Mouse (Mus musculus) embryonic fibroblast, embryonic 13.5 days (primary cell): ENCODE results near the gene Ephb2. TPM values are rescaled to one million over a fixed set of nuclear protein-coding genes. Genes with fewer than 3 reads are reported as not detected.

ENCODE experiments used
- H3K27ac ChIP-seq: 2 replicates; pipeline ENCODE4 v1.5.1; 2012; ENCODE audit warnings: low read length, control low read depth, inconsistent platforms; ENCODE audit not compliant: insufficient read depth
- H3K4me1 ChIP-seq: 2 replicates; pipeline ENCODE4 v1.6.1; 2011; ENCODE audit warnings: low read length; ENCODE audit not compliant: control insufficient read depth, insufficient read depth
- H3K4me3 ChIP-seq: 2 replicates; pipeline ENCODE4 v1.5.1; 2011; ENCODE audit warnings: mild to moderate bottlenecking, control low read depth, low read length; ENCODE audit not compliant: insufficient read depth
- CTCF ChIP-seq: IDR thresholded peaks from 2 replicates; pipeline ENCODE4 v1.5.1; 2011; ENCODE audit warnings: mild to moderate bottlenecking, control low read depth, low read length, moderate library complexity, borderline replicate concordance; ENCODE audit not compliant: insufficient read depth
- POLR2A ChIP-seq: IDR thresholded peaks from 2 replicates; pipeline ENCODE4 v1.6.1; 2011; ENCODE audit warnings: low read depth, mild to moderate bottlenecking, control low read depth, low read length, moderate library complexity
- polyA plus RNA-seq: library from polyadenylated mRNA; stranded (reverse); fragments of >200 nt; gene quantifications from 2 replicates; pipeline ENCODE4 v1.2.4, GENCODE M21; 2011; ENCODE audit warnings: low read depth; ENCODE audit not compliant: missing spikeins, insufficient read length

Ephb2 gene
- polyA plus RNA-seq, 1 experiment, result 44.6 TPM

DNA sequence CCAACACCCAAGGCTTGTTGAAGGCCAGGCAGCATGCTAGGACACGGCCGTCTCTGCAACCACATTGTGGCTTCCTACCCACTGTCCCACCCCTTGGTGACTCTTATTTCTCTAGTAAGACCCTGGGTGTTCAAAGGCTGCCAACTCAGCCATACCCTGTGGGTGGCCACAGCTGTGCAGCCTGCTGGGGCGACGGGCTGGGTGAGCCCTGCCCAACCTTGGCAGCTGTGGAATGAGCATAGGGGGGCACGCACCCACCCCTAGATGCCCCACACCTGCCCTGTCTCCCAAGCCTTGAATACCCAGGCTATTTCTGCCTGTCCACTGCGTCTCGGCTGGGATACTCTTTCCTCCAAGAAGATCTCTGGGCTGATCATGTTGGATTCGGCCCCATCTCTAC lies 81.5 kb downstream of the Ephb2 start:
- TF ChIP-seq CTCF (no peak), POLR2A (no peak)
- Histone ChIP-seq H3K4me3 (no peak overlapping the region), H3K27ac (no peak overlapping the region), H3K4me1 (no peaks in the 10 kb centered on the region)

DNA sequence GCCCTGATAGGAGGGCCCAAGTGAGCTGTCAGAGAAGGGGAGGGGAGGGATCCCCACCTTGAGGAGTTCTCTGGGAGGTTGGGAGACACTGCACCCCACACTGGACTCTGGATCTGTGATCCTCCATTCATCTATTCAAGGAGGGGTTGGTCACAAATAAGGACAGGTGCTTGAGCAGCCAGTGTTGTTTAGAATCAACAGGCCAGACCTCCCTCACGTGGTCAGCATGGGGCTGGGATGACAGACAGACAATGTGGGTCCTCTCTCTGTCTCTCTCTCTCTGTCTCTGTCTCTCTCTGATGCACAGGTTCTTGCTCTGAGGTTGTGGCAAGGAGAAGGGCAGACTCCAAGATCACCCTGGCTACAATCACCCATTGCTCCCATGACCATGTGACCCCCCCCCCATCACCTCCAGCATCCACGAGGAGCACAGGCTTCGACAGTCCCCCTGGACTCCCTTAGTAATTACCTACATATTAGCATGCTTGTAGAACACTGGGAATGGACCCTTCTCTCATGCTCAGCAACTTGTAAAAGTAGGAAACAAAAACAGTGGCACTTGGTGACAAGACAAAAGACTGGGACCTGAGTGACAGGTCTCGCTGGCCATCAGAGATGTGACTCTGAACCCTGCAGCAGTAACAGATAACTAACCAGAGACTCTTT lies 84.3 kb downstream of the Ephb2 start:
- TF ChIP-seq POLR2A (no peak), CTCF (no peak)
- Histone ChIP-seq H3K4me1 (no peaks in the 10 kb centered on the region), H3K4me3 (no peak overlapping the region), H3K27ac (no peak overlapping the region)

DNA sequence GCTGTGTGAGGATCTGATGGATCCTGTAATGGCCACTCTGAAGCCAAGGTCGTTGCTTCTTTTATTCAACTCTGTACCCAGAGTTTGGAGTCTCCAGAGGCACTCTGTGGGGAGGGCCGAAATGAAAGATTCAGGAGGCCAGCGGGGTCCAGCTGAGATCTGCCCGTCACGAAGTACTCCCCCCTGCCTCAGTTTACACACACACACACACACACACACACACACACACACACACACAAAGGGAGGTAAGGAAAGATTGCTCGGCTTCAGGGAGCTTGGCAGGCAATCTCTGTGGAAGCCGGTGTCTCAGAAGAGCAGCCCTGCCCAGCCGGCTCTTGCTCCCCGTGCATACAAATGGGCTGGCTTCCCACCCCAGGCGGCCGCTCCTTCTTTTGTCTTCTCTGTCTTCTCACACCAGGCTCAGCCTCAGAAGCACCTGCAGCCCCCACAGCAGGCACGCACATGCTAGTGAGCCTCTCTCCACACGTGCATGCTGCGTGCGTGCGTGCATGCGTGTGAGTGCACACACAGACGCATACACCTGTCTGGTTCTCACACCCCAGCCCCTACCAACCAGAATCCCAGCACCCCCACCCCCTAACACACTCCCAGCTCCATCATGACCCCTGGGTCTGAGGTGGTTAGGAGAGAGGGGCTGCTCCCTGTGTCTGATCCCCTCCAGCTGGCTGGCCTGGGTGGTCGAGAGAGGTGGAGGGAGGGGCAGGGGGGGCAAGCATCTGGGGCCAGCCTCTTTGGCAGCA lies 85.0 kb downstream of the Ephb2 start:
- no peak overlapping the region for H3K4me3 ChIP-seq
- no peak overlapping the region for H3K27ac ChIP-seq
- TF ChIP-seq CTCF, result no peak
- no peaks in the 10 kb centered on the region for H3K4me1 ChIP-seq

DNA sequence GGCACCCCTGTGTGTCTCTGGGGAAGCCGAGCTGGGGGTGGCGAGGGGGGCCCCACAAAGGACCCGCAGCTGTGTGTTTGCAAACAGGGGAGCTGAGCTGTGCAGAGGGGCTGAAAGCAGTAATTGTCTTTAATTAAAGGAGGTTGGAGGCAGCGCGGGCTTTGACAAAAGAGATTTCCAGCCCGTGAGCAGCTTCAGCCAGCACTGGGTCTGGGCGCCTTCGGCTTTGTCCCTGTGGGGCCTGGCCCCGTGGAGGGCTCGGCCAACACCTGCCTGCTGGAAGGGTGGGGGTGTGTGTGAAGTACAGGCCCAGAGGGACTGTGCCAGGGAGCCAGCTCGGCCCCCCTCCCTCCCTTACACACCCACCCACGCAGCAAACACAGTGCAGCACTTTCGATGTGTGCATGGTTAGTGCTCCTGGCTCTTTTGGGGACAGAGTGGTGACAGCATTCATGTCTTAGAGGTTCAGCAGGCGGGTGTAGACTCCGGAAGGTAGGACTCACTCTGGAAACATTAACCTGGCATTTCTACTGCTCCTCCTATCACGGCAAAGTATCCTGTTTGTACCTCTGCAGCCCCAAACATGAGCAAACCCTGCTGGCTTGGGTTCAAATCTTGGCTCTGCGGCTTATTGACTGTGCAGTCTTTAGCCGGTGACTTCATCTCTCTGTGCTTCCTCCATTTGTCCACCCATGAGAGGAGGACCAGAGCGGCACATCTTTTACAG lies 85.8 kb downstream of the Ephb2 start:
- no peaks in the 10 kb centered on the region for H3K4me1 ChIP-seq
- TF ChIP-seq POLR2A (no peak), CTCF (no peak)
- no peak overlapping the region for H3K27ac ChIP-seq
- H3K4me3 ChIP-seq, result no peak overlapping the region

DNA sequence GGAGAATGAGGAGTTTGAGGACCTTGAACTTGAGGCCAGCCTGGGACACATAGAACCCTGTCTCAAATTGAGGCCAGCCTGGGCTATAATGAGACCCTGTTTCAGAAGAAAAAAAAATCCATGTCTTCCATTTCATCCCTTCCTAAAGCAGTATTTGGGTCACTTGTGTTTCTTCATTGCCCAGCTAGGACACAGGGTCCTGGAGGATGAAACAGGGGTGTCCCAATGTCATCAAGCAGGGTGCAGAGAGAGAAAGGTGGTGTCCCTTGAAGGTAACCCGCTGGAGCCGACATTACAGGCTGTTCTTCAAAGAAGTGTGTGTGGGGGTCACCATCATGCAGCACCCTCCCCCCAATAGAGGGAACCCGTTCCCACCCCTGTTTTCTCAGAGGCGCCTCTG lies 86.4 kb downstream of the Ephb2 start:
- Histone ChIP-seq H3K4me3 (no peak overlapping the region), H3K27ac (no peak overlapping the region), H3K4me1 (no peaks in the 10 kb centered on the region)
- no peak for TF ChIP-seq CTCF
- TF ChIP-seq POLR2A, result no peak

- TF ChIP-seq POLR2A (no peak), CTCF (no peak)
- Histone ChIP-seq H3K4me3 (no peak overlapping the region), H3K27ac (no peak overlapping the region), H3K4me1 (no peaks in the 10 kb centered on the region)
Observed at GRCm38 (mm10) chr4:136748842-136749392, 86.9 kb downstream of the Ephb2 start.

DNA sequence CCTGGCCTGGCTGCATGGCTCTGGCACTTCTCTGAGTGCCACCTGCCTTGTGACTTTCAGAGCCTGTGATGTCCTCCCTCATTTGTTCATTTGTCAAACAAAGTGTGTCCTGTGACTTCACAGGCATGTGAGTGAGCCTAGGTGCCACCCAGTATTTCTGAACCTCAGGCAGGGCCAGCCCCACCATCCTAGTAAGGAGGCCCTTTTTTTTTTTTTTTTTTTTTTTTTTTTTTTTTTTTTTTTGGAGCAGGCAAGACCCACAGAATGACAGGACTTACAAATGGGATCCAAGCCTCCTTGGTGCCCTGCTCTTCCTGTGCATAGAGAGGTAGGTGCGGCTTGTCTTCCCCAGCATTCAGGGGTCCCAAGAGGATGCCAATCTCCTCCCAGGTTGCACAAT lies 89.3 kb downstream of the Ephb2 start:
- TF ChIP-seq POLR2A, result no peak
- TF ChIP-seq CTCF, result no peak
- Histone ChIP-seq H3K4me1 (0 out of 2 replicates have a peak, but pooled peaks cover 3% of the 10 kb centered on the region), H3K4me3 (no peak overlapping the region)

DNA sequence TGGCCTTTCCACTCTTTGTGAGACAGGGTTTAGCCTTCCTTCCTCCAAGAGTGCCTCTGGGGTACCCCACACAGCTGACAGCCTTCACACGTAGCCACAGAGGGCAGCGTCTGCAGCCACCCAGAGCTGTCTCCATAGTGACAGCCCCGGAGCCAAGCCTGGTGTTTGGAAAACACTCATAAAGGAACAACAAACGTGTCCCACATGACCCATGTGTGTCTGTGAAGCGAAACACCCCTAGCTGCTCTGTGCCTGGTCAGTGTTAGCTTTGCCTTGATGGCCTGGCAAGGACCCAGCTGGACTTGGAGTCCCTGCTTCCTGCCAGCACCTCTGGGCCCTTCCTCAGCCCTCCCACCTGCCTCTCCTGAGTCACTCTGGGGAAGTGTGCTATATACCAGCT lies 93.1 kb downstream of the Ephb2 start:
- Histone ChIP-seq H3K4me1 (0 out of 2 replicates have a peak, but pooled peaks cover 3% of the 10 kb centered on the region), H3K27ac (no peak overlapping the region), H3K4me3 (no peak overlapping the region)
- no peak for TF ChIP-seq CTCF
- TF ChIP-seq POLR2A, result no peak

More for the DNA sequence above, 89.3 kb downstream of the Ephb2 start:
- no peak overlapping the region for H3K27ac ChIP-seq

GRCm38 (mm10) chr4:136741840-136742239 lies 93.9 kb downstream of the Ephb2 start:
- Histone ChIP-seq H3K27ac (no peak overlapping the region), H3K4me3 (no peak overlapping the region), H3K4me1 (0 out of 2 replicates have a peak, but pooled peaks cover 3% of the 10 kb centered on the region)
- TF ChIP-seq CTCF, result no peak
- no peak for TF ChIP-seq POLR2A
